Mouse (Mus musculus) heart, postnatal 14 days (tissue): ENCODE data around the gene Olfr1104. TPM values are rescaled to one million over a fixed set of nuclear protein-coding genes. Genes with fewer than 3 reads are reported as not detected.

Source experiments
- DNase-seq, 2 experiments: peaks; one replicate each; pipeline ENCODE4 v3.0.0; 2021 to 2022
- intact Hi-C: fragments of 180-260 bp; cut with DNase I; formaldehyde crosslinking; loops from one replicate; pipeline ENCODE4 v1.15.1; 2025
- long read RNA-seq, 2 experiments: library from polyadenylated mRNA; stranded (forward); transcript quantifications; one replicate each; pipeline ENCODE4 v2.0.0; 2021
- total RNA-seq, 2 experiments: library from RNA; stranded (reverse); gene quantifications; 2 replicates each; pipeline ENCODE4 v1.2.3; 2021

Olfr1104 gene
- not detected for total RNA-seq
- long read RNA-seq, experiment 1, result 0 reads
- long read RNA-seq, experiment 2, result 0 reads

DNA sequence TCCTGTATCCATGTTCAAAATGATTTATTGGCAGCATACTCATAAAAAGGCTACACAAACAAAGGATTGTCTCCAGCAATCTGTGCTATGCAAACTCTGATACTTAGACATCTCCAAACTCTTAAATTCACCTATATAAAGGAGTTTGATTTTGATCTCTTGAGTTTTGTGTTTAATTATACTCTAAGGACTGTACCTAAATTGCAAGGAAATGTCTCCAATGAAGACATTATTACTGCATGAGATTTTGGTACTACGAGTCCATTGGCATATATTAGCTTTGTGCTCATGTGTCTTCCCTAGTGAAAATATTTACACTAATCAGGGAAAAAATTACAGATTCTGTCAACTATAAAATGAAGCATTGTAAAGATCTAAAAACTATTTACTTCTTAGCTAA lies at the start of gene Olfr1104:
Gene Olfr1104, minus strand, starts transcription at position 101 of the 400 bp plus-strand sequence.
- intact Hi-C loops, result no loop called here
- DNase-seq, result no peak

DNA sequence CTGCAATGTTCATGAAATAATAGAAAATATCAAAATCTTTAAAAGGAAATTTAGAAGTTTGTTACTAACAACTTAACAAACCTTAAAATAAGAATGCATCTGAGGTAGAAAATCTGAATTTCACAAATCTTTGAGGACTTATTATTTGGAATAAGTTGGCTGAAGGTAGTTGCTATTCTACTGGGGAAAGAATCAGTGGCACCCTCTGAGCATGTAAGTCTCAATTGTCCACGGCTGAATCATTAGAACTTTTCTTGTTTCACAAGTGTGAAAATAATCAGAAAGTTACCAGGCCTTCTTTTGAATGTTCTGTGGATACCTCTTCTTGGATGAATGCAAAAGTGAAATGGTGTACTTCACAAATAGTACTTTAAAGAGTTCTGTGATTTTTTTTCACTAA lies 48.8 kb upstream of the Olfr1104 start, which contains the start of gene Olfr1107:
Gene Olfr1107, minus strand, starts transcription at position 101 of the 400 bp plus-strand sequence.
- intact Hi-C loops, result no loop called here
- DNase-seq, result no peak

DNA sequence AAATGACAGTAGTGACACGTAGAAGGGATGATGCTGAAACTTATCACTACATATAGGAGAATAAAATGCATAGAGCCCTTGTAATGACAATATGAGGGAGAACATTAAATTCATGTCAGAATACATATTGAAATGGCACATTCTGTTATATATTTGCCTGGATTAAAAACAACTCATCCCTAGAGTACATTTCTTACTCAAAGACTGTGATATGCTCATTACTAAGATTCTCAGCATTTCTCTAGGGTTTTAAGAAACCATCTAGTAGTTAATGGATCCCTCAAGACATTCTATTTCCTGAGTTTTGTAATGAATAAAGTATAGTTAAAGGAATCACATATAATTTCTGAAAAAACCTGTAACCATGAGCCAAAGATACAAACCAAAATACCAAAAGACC lies 25.3 kb upstream of the Olfr1104 start, which contains the start of gene Olfr1106:
Gene Olfr1106, minus strand, starts transcription at position 101 of the 400 bp plus-strand sequence.
- no peak for DNase-seq
- intact Hi-C loops, result no loop called here

DNA sequence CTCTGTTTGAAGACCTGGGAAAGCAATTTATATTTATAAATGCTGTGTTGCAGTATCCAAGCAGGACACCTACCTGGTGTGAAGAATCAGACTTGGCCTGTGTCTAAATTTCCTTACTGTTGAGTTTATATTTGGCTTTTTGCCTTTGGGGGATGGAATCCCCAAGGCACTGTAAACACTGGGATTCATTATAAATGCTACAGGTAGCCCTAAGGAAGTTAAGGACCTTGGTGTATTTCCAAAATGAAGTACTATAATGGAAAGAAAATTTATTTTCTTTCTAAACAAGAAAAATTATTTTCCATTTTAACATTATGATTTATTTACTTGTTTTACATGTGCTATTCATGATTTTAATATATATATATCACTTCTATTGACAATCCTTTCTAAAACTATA lies 9.6 kb upstream of the Olfr1104 start, which contains the start of gene Olfr1105:
Gene Olfr1105, minus strand, starts transcription at position 101 of the 400 bp plus-strand sequence.
- intact Hi-C loops, result no loop called here
- no peak for DNase-seq

DNA sequence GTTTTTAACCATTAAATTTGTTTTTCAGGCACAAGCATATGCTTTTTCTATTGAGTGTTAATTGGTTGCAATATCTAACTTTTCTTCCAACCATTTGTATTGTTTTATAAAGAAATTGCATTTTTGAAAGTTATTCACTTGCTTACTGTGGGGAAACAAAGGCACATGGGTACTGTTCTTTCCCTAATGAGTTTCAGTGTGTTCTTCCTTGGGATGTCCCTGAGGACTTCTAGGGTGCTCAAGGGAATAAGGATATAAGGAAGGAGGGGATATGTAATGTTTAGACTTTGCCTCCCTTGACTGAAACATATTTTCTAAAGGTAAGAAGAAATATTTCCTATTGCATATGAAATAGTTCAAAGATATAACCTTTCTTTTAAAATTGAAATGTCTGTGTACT lies 28.8 kb downstream of the Olfr1104 start, which contains the start of gene Olfr1102:
Gene Olfr1102, plus strand, starts transcription at position 301 of the 400 bp plus-strand sequence.
- DNase-seq, result no peak
- intact Hi-C loops, result no loop called here

DNA sequence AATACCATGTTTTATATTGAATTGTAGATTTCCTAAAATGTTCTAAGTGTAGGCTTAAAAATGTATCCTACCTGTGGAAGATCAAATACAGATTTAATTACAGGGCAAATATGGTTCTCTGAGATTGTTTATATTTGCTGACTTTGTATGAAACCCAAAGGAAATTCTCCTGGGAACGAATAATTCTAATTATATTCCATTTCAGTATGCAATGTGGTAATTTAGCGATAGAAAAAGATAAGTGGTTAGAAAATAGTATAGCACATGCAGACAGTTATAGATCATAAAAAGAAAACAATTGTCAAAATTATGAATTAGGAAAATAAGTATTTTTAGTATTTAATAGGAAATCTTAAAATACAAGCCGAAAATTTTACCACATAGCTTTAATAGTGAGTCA lies 35.8 kb downstream of the Olfr1104 start, which contains the start of gene Olfr1101:
Gene Olfr1101, minus strand, starts transcription at position 101 of the 400 bp plus-strand sequence.
- no peak for DNase-seq
- intact Hi-C loops, result no loop called here

DNA sequence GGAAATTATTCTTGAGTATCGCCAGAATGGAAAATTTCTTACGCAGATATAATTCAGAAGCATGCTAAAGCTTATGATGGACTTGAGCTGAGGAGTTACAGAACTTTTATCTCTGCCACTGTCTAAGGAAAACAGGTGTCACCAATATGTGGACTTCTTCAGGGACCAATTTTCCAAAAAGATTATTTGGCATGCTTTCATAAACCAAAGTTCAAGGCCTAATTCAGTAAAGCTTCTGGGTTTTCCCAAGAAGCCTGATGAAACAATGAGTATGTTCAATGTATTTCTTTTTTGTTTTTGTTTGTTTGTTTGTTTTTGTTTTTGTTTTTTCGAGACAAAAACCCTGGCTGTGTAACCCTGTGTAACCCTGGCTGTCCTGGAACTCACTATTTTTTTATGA lies 47.0 kb downstream of the Olfr1104 start, which contains the start of gene Olfr1100:
Gene Olfr1100, minus strand, starts transcription at position 101 of the 400 bp plus-strand sequence.
- DNase-seq, result no peak
- intact Hi-C loops, result no loop called here

Other genes with a start within 250 kb of the Olfr1104 start
- gene Olfr1093, start 244.6 kb downstream of the Olfr1104 start, total RNA-seq, result not detected
- gene Olfr141, start 217.1 kb downstream of the Olfr1104 start, total RNA-seq, result not detected
- gene Olfr1094, start 202.4 kb downstream of the Olfr1104 start, total RNA-seq, result not detected
- gene Olfr1095, start 175.4 kb downstream of the Olfr1104 start, total RNA-seq, result not detected
- not detected for gene Gm13723, start 152.3 kb downstream of the Olfr1104 start, total RNA-seq
- not detected for gene Olfr1097, start 134.9 kb downstream of the Olfr1104 start, total RNA-seq
- gene Olfr1098, start 102.5 kb downstream of the Olfr1104 start, total RNA-seq, result not detected
- gene Olfr1099, start 66.4 kb downstream of the Olfr1104 start, total RNA-seq, result not detected
- not detected for gene Olfr1100, start 47.1 kb downstream of the Olfr1104 start, total RNA-seq
- not detected for gene Olfr1101, start 35.9 kb downstream of the Olfr1104 start, total RNA-seq
- gene Olfr1102, start 28.7 kb downstream of the Olfr1104 start, total RNA-seq, result not detected
- gene Olfr1105, start 9.5 kb upstream of the Olfr1104 start, total RNA-seq, result not detected
- not detected for gene Olfr1106, start 25.2 kb upstream of the Olfr1104 start, total RNA-seq
- gene Olfr1107, start 48.7 kb upstream of the Olfr1104 start, total RNA-seq, result not detected
- gene Olfr1109, start 68.9 kb upstream of the Olfr1104 start, total RNA-seq, result not detected
- gene Olfr259, start 87.5 kb upstream of the Olfr1104 start, total RNA-seq, result not detected
- gene Olfr1110, start 113.2 kb upstream of the Olfr1104 start, total RNA-seq, result not detected
- gene Olfr1111, start 125.5 kb upstream of the Olfr1104 start, total RNA-seq, result not detected
- not detected for gene Olfr1112, start 160.7 kb upstream of the Olfr1104 start, total RNA-seq
- not detected for gene Olfr1113, start 181.9 kb upstream of the Olfr1104 start, total RNA-seq
- not detected for gene Olfr1115, start 220.9 kb upstream of the Olfr1104 start, total RNA-seq
- gene Olfr1116, start 240.5 kb upstream of the Olfr1104 start, total RNA-seq, result not detected